Mouse (Mus musculus) limb, embryonic 14.5 days (tissue): Measurements from ENCODE around the gene Tlx2. TPM values are rescaled to one million over a fixed set of nuclear protein-coding genes. Genes with fewer than 3 reads are reported as not detected.

Experiments used
- ATAC-seq: fragments of 200-750 bp; cut with Nextera tagmentation; 2 replicates; pipeline ENCODE4 v1.8.0; 2017; ENCODE audit warnings: low read depth, moderate number of reproducible peaks, moderate TSS enrichment; ENCODE audit not compliant: low FRiP score
- DNase-seq: peaks from one replicate; pipeline ENCODE4 v3.0.0-alpha.2; 2015; ENCODE audit warnings: low spot score
- H3K27ac ChIP-seq: fragments of 300-500 bp; sonication (generic); replicated peaks from 2 replicates; pipeline ENCODE4 v1.5.1; 2014; ENCODE audit warnings: low read depth, mild to moderate bottlenecking, low read length, moderate library complexity, mixed read lengths
- H3K27me3 ChIP-seq: fragments of 300-500 bp; sonication (generic); 2 replicates; pipeline ENCODE4 v1.6.1; 2014; ENCODE audit warnings: low read length, mixed read lengths; ENCODE audit not compliant: control insufficient read depth, insufficient read depth
- H3K36me3 ChIP-seq: fragments of 300-500 bp; sonication (generic); 2 replicates; pipeline ENCODE4 v1.6.1; 2014; ENCODE audit warnings: mild to moderate bottlenecking, low read length, moderate library complexity, mixed read lengths; ENCODE audit not compliant: control insufficient read depth, insufficient read depth
- H3K4me1 ChIP-seq: fragments of 300-500 bp; sonication (generic); 2 replicates; pipeline ENCODE4 v1.6.1; 2014; ENCODE audit warnings: antibody characterized with exemption, low read length, mixed read lengths; ENCODE audit not compliant: control insufficient read depth, insufficient read depth
- H3K4me2 ChIP-seq: fragments of 300-500 bp; sonication (generic); replicated peaks from 2 replicates; pipeline ENCODE4 v1.6.1; 2014; ENCODE audit warnings: low read depth, mild to moderate bottlenecking, low read length, moderate library complexity; ENCODE audit not compliant: severe bottlenecking
- H3K4me3 ChIP-seq: fragments of 300-500 bp; sonication (generic); replicated peaks from 2 replicates; pipeline ENCODE4 v1.5.1; 2014; ENCODE audit warnings: low read length
- H3K9ac ChIP-seq: fragments of 300-500 bp; sonication (generic); 2 replicates; pipeline ENCODE4 v1.6.1; 2014; ENCODE audit warnings: mild to moderate bottlenecking, low read depth, low read length, moderate library complexity; ENCODE audit not compliant: severe bottlenecking
- H3K9me3 ChIP-seq: fragments of 300-500 bp; sonication (generic); 2 replicates; pipeline ENCODE4 v1.6.1; 2016; ENCODE audit warnings: low read length; ENCODE audit not compliant: control insufficient read depth
- POLR2A ChIP-seq: fragments of 200-500 bp; IDR thresholded peaks from 2 replicates; pipeline ENCODE4 v1.8.0; 2012; ENCODE audit warnings: inconsistent platforms, mild to moderate bottlenecking, moderate library complexity, borderline replicate concordance; ENCODE audit not compliant: insufficient read depth, insufficient read length; ENCODE audit errors: extremely low read depth
- WGBS: fragments of 180-500 bp; shearing (Covaris S2); extraction: QIAGEN DNeasy Blood & Tissue Kit; methylation state at CpG from one replicate; pipeline ENCODE4 v1.1.7; 2014; 5-methylcytosine and 5-hydroxymethylcytosine counted together
- polyA plus RNA-seq, 2 experiments: library from polyadenylated mRNA; depleted of rRNA in 1 of 2; stranded (reverse) in 1 of 2; unstranded in 1 of 2; fragments of >200 nt; fragmentation: Nextera tagmentation in 1 of 2; extraction: Ambion mirVana in 1 of 2; gene quantifications; 2 replicates each; pipeline versions ENCODE4 v1.2.1 to v1.2.3; 2012 to 2014

Gene Tlx2
- polyA plus RNA-seq (2012; rRNA removed) (0.08 TPM in 1 of 2 replicates, not detected in the other), polyA plus RNA-seq (2014; fragmentation: Nextera tagmentation; extraction: Ambion mirVana) (not detected in 2 replicates)

DNA sequence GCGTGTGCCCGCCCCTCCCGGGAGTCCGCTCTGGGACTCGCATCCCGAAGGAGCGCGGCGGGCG lies at the start of gene Tlx2:
Gene Tlx2, minus strand, starts transcription at position 47 of the 64 bp plus-strand sequence.
- Histone ChIP-seq H3K9ac (0 out of 2 replicates have a peak within 1 kb of the TSS, but pooled peaks have one; percentile 12), H3K27ac (no peak within 1 kb of the TSS), H3K4me3 (peak within 1 kb of the TSS; percentile 17), H3K4me1 (no peaks in the 10 kb centered on the region), H3K36me3 (no peaks in the 10 kb centered on the region), H3K27me3 (peaks cover 93% of the 10 kb centered on the region), H3K9me3 (no peaks in the 10 kb centered on the region), H3K4me2 (peak within 1 kb of the TSS; percentile 32)
- ATAC-seq (no peak), DNase-seq (no peak)
- 0% methylated on average over 9 of the region's 10 CpGs for WGBS
- TF ChIP-seq POLR2A, result no peak

GRCm38 (mm10) chr6:83119734-83120051 lies 49.6 kb upstream of the Tlx2 start:
- Histone ChIP-seq H3K36me3 (peaks cover 38% of the 10 kb centered on the region), H3K4me2 (peak overlapping the region; percentile 96), H3K4me1 (peaks cover 36% of the 10 kb centered on the region), H3K4me3 (no peak overlapping the region; the same call in 1 of the 2 replicates), H3K27me3 (no peaks in the 10 kb centered on the region), H3K9ac (peak overlapping the region; percentile 28; the same call in 1 of the 2 replicates), H3K9me3 (no peaks in the 10 kb centered on the region), H3K27ac (no peak overlapping the region)
- DNase-seq, result no peak
- ATAC-seq, result no peak
- no peak for TF ChIP-seq POLR2A
- WGBS, result 84% methylated on average over 7 of the region's 7 CpGs

DNA sequence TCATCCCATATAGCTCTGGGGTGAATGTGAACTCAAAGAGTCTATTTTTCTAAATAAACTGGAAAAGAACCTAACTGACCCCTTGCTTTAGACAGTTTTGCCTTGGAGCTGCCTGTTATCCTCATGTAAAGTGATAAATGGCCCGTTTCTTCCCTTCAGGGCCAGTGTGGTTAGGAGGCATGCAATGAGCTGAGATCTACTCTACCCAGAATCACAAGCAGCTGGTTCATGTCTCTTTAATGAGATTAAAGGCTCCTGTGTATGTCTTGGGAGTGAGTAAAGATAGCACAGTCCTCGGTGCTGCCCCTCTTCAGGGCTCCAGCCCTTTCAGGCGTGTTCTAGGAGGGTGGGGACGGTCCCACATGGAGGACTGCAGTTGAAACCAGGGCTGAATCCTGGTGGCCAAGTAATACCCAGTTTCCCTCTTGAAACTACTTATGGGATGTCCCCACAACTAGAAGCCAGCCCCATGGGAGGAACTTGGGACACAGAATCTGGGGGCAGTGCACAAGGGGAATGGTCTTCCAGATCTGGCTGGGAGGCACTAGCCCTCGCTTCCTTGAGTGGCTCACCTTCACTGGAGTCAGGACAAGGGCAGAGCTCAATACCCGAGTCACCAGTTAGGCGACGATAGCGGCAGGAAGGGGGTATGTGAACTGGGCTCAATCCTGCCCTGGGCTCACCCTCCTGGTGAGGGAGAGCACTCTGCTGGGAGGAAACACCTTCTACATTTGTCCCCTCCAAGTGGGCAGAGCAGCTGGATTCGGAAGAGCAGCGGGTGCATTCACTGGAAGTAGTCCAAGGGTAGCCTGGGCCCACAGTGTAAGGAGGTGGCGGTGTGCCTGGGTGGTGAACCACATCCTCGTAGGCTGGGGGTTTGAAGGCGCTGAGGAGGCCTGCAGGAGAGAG lies 49.0 kb upstream of the Tlx2 start:
- Histone ChIP-seq H3K27ac (no peak overlapping the region), H3K9ac (no peak overlapping the region), H3K27me3 (no peaks in the 10 kb centered on the region), H3K36me3 (peaks cover 38% of the 10 kb centered on the region), H3K9me3 (no peaks in the 10 kb centered on the region), H3K4me2 (no peak overlapping the region), H3K4me1 (peaks cover 31% of the 10 kb centered on the region), H3K4me3 (no peak overlapping the region)
- DNase-seq, result no peak
- ATAC-seq, result no peak
- no peak for TF ChIP-seq POLR2A
- whole genome bisulfite sequencing, result 87% methylated on average over 14 of the region's 14 CpGs

GRCm38 (mm10) chr6:83118369-83118768 lies 48.3 kb upstream of the Tlx2 start:
- ATAC-seq, result no peak
- no peak overlapping the region for H3K9ac ChIP-seq
- H3K36me3 ChIP-seq, result peaks cover 33% of the 10 kb centered on the region
- H3K4me2 ChIP-seq, result no peak overlapping the region
- H3K27ac ChIP-seq, result no peak overlapping the region
- H3K27me3 ChIP-seq, result no peaks in the 10 kb centered on the region
- H3K9me3 ChIP-seq, result no peaks in the 10 kb centered on the region
- 89% methylated on average over 11 of the region's 11 CpGs for WGBS
- H3K4me1 ChIP-seq, result peaks cover 27% of the 10 kb centered on the region
- no peak overlapping the region for H3K4me3 ChIP-seq
- no peak for TF ChIP-seq POLR2A
- no peak for DNase-seq

DNA sequence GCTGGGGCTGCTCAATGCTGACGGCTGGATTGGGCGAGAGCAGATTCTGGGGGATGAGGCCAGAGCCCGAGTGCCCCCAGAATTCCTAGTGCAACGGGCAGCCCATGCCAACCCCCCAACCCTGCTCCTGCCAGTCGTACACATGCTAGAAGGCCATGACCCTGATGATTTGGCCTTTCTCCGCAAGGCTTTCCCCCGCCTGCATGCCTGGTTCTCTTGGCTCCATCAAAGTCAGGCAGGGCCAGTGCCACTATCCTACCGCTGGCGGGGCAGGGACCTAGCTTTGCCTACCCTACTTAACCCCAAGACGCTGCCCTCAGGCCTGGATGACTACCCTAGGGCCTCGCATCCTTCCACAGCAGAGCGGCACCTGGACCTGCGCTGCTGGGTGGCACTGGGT lies 47.5 kb upstream of the Tlx2 start:
- DNase-seq (no peak), ATAC-seq (no peak)
- TF ChIP-seq POLR2A, result no peak
- Histone ChIP-seq H3K36me3 (peaks cover 33% of the 10 kb centered on the region), H3K27ac (no peak overlapping the region), H3K4me1 (peaks cover 22% of the 10 kb centered on the region), H3K4me2 (no peak overlapping the region), H3K4me3 (no peak overlapping the region), H3K27me3 (no peaks in the 10 kb centered on the region), H3K9ac (no peak overlapping the region), H3K9me3 (no peaks in the 10 kb centered on the region)
- WGBS, result 90% methylated on average over 13 of the region's 13 CpGs

DNA sequence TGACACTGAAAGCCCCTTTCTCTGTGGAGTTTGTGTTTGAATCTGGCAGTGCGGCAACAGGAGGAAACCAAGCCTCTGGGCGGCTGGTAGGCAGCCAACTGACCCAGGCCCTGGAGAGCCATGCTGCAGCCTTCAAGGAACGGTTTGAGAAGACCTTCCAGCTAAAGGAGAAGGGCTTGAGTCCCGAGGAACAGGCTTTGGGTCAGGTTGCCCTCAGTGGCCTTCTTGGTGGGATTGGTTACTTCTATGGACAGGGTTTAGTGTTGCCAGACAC lies 47.0 kb upstream of the Tlx2 start:
- Histone ChIP-seq H3K4me3 (peak overlapping the region; percentile 84; the same call in 1 of the 2 replicates), H3K27ac (no peak overlapping the region), H3K9ac (no peak overlapping the region), H3K4me2 (no peak overlapping the region), H3K36me3 (peaks cover 33% of the 10 kb centered on the region), H3K9me3 (no peaks in the 10 kb centered on the region), H3K4me1 (peaks cover 17% of the 10 kb centered on the region), H3K27me3 (no peaks in the 10 kb centered on the region)
- WGBS, result 85% methylated on average over 4 of the region's 4 CpGs
- no peak for DNase-seq
- TF ChIP-seq POLR2A, result no peak
- no peak for ATAC-seq
